Mouse (Mus musculus): ENCODE measurements at regions not wholly inside any gene's neighbourhood (a gene's known extent, or its start where the extent isn't known, plus 50 kb on each side); places are given as distances from the start of the nearest gene placed in this dataset.
"Not testable (repeated sequence)": the region's sequence is repeated elsewhere in the genome, so short reads cannot be mapped to it uniquely, and the experiment has no call there.

DNA sequence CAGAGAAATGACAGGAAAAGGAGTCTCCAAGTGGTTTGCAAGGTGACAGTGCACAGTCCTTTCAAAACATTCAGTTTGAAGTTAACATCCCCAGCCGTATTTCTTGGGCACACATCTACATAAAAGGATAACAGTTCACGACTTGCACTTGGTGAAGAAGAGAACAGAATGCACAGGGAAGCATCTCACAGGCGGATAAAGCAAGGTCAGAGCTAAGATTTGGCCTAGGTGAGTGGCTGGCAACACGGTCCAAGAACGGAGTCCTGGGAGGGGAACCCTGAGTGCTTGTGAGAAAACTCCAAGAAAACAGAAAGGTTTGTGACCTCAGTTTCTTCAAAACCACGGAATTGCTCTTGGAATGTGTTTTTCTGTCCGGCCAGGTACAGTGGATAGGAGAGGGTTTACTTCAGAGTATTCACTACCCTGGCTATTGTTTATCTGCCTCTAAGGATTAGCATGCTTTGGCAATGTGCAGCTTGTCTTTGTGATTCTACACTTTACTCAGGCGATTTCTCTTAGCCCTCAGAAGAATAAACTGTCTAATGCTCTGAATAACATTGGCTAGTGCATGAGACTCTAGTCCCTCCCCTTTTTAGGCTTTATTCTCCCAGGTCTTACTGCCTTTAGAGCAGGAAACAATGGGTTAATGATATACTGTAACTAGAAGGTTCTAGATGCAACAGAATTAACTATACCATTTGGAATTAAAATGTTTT lies 73.4 kb upstream of the Chd2 start:
- no peak for ATAC-seq (replicated peaks; ENCODE audit: low FRiP score, low TSS enrichment, poor library complexity, severe bottlenecking)

DNA sequence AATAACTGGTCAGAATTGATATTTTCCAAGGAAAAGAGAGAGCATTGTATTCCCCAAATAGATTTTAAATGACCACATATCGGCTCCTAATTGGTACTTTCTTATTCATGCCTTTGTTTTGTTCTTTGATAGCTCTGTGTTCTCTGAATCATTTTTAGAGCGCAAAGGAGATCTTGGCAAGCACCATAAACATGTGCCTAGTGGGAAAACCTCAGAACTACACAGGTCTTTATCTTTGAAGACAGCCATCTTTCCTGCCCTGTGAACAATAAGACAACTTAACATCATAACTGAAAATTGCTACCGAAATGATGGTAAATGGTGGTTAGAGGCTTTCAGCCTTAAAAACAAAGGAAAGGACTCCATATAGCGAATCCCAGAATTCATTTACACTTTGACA lies 72.7 kb upstream of the Chd2 start:
- no peak for ATAC-seq (replicated peaks; ENCODE audit: low FRiP score, low TSS enrichment, poor library complexity, severe bottlenecking)

DNA sequence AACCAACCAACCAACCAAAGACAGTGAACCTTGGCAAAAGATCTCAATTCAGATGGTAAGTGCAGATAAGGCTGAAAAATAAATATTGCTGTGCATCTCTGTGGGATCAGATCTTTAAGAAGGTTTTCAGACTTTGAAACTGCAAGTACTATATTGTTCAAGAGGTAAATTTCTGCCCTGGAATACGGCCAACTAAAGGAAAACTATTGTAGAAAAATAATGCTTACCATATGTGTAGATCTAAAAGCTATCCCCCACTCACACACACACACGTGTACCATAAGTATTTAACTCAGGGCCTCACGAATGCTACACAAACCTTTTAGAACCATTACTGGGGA lies 71.1 kb upstream of the Chd2 start:
- no peak for ATAC-seq (replicated peaks; ENCODE audit: low FRiP score, low TSS enrichment, poor library complexity, severe bottlenecking)

DNA sequence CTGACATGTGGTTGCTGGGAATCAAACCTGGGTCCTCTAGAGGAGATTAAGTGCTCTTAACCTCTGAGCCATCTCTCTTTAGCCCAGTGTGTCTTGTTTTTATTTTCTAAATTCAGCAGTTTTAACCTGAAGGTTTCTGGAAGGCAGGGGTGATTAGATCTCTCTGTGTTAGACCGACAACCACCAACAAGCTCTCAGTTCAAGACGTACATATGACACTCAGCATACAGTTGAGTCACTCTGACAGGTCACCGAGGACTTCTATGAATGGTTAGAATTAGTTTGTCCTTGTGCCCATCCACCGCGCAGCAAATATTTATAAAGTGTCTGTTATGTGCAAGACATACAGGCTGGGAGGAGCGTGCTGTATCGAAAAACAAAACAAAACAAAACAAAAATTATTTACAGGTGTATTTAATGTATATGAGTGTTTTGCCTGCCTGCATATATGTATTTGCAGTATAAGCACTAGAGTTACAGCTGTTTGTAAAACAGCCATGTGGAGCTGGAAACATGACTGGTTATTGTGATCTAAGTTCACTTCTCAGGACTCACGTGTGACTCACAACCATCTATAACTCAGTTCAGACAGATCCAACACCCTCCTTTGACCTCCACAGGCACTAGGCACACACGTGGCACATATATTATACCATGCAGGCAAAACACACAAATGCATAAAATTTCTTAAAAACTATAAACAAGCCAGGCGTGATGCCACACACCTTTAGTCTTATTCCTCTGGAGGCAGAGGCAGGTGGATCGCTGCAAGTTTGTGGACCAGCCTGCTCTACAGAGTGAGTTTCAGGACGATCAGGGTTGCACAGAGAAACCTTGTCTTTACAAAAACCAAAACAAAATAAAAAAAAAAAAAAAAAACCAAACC lies 70.5 kb upstream of the Chd2 start:
- ATAC-seq (replicated peaks; ENCODE audit: low FRiP score, low TSS enrichment, poor library complexity, severe bottlenecking): no peak

DNA sequence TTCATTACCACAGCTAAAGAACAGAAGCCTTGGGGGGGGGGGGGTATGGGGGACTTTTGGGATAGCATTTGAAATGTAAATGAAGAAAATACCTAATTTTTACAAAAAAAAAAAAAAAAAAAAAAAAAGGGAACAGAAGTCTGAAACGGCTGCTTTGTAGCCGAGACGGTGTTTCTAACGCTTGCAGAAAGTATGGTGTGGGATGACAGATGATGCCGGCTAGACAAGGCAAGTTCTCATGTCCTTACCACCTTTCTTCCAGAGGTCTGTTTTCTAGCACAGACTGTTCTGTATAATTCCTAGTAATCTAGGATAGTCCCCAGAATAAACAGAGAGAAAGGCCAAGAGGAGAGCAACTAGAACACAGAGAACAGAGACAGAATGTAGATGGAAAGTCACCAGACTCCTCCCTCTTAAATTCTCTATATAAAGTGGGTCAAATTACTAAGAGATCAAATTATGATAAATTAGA lies 67.2 kb upstream of the Chd2 start:
- ATAC-seq (replicated peaks; ENCODE audit: low FRiP score, low TSS enrichment, poor library complexity, severe bottlenecking): no peak

DNA sequence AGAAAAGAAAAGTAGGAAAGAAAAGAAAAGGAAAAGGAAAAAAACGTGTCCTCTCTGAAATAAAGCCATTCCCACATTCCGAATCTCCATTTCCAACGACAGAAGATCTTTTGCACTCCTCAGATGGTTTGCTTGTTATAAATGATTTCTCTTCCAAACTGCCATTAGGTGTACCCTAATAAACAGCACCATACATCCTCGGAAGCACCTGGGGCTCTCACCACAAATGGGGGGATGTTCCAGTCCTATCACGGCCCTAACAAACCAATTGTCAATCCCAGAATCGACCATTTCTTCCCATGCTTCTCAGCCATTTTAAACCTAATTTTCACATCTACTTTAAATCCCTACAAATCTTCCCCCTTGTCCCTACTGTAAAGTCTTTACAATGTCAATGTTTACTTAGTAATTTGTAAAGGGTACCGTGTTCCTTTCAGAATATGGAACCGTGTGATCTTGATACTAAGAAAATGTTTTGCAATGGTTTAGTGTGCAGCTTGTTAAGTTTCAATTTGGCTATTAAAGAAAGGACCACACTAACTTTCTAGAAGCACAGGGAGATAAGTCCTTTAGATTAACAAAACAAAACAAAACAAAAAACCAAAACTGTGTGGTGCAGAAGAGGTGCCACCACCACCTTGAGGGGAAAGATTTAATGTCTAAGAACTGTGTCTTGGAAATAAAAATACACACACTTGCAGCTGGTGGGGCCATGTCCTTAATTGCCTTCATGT lies 66.6 kb upstream of the Chd2 start:
- ATAC-seq (replicated peaks; ENCODE audit: low FRiP score, low TSS enrichment, poor library complexity, severe bottlenecking): no peak

DNA sequence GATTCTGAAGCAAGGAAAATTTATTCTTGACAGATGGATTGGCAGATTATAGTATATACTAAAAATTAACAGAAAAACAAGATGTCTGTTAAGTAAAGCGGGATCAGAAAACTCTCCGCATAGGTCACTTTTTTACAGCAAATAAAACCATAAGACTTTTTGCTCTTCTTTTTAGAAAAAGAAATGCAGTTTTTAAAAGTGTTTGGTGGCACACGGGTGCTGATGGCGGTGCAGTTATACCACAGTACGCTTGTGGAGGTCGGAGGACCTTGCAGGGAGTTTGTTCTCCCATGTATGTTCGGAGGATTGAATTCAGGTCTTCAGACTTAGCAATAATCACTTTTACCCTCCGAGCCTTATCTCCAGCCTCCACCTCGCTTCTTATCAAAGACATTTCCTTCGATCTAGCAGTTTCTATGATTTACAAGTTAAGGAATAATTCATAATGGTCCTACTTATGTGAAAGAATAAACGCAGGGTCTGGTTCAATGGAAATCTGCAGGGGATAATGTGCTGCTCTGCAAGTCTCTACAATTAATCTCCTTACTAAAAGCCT lies 65.9 kb upstream of the Chd2 start:
- no peak; the same call in 1 of the 2 replicates for ATAC-seq (replicated peaks; ENCODE audit: low FRiP score, low TSS enrichment, poor library complexity, severe bottlenecking)

DNA sequence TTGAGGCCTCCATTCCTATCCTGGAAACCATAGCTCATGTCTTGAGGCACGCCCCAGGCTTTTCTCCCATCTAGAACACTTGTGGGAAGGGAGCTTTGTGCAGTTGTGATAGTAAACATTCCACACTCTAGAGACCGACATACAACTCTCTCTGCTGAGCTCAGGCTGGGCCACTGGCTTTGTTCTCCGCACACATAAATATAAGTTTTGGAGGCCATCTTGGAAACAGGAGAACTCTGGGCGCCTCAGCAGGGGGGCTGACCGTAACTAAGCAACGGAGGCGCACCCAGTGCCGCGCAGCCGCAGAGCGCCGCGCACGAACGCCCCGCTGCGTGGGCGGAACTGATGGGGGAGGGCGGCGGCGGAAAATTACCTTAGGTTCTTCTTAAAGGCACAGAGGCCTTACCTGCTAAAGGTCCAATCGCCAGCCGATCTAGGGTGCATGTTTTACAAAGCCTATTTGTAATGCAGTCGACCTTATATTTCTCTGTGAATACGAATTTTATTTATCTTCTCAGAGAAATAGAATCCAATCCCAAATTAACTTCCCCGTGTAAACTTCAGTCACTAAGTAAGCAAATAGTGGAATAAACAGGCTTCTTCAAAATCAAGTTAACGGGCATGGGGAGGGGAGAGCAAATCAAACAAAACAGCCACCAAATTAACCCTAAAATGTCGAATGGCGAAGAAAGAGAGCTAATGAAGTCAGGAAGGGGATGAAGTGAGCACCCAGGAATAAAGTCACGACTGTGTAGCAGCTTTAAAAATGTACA lies 65.2 kb upstream of the Chd2 start:
- peak; percentile 94 for ATAC-seq (replicated peaks; ENCODE audit: low FRiP score, low TSS enrichment, poor library complexity, severe bottlenecking)

DNA sequence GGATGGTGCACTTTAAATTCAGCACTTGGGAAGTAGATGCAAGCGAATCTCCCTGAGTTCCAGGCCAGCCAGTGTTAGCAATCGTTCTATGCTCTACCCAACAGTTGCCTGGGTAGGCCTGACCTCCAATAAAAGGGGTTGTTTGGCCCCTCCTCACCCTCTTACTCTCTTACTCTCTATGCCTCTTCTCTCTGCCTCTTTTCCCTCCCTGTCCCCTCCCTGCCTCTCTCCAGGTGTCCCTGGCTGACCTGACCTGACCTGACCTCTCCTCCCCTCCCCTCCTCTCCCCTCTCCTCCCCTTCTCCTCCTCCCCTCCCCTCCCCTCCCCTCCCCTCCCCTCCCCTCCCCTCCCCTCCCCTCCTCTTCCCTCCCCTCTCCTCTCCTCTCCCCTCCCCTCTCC lies 63.0 kb upstream of the Chd2 start:
- no peak for ATAC-seq (replicated peaks; ENCODE audit: low FRiP score, low TSS enrichment, poor library complexity, severe bottlenecking)

DNA sequence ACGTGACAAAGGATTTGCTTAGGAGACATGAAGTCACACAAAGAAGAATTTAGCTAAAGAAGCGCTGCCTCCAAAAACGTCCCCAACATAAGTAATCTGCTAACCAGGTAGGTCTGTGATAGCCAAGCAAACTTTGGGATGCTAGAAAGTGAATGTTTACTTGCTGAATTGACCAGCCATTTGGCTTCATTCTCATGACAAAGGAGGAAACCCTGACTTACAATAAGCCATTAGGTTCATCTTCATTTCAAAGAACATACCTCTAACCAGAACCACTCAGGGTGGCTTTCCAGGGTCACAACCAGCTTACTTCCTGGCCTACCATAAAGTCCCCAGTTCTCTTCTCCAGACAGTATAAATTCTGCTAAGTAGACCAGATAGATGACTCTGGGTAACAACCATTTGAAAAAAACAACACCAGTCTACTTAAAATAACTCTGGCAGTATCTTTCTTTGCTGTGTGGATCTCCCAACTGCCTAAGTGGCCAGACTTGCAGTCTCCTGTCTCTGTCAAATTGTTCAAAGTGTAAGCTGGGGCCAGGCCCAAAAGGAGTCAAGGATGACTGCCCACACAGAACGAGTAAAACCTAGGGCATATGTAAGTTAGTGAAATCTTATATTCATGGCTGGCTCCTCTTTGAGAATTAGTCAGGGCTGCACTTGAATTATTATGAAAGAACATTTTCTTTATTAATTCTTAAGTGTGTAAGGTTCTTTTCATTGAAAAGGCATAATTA lies 61.4 kb upstream of the Chd2 start:
- no peak for ATAC-seq (replicated peaks; ENCODE audit: low FRiP score, low TSS enrichment, poor library complexity, severe bottlenecking)

DNA sequence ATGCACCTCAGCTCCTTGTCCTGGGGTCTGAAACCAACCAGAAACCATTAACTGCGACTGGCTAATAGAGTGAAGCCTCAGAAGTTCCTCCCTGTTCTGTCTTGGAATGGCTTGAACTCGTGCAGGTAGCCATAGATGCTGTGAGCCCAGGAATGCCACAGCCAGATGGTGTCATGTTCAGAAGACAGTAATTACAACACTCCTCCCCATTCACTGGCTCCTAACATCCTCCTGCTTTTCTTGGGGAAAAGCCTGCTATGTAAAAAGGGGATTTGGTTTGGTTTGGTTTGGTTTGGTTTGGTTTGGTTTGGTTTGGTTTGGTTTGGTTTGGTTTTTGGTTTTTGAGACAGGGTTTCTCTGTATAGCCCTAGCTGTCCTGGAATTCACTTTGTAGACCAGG lies 59.7 kb upstream of the Chd2 start:
- ATAC-seq (replicated peaks; ENCODE audit: low FRiP score, low TSS enrichment, poor library complexity, severe bottlenecking): no peak

DNA sequence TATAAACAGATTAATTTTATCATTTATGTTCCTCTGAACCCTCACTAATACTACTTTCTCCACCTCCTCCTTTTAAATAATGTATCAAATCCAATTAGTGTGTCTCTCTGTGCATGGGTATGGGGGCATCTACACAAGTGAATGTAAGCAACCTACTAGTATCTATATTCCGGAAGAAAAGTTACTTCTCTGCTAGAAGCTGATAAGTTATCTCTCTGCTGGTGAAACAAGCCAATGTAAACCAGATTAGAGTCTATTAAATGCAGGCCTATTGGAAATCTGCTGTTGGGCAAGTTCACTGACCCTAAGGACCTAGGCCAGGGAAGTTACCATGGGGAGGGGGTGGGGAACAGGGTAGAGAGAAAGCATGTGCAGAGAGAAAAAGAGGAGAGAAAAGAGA lies 59.1 kb upstream of the Chd2 start:
- ATAC-seq (replicated peaks; ENCODE audit: low FRiP score, low TSS enrichment, poor library complexity, severe bottlenecking): peak; percentile 39; the same call in 1 of the 2 replicates

DNA sequence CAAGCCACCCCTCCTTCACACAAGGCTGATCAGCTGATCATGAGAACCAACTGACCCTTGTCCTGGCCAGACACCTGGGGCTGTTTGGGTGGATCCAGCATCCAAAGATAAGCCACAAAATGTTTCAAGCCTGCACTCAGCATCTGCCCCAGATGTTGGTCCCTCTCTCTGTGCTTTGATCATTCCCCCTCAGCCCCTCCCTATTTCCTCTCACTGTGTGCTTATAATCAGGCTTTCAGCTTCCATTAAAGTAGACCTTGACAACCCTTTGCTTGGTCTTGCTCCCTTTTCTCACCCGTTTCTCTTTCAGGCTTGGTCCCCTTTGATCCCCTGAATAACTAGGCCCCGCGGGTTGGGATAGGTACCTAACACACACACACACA lies 58.4 kb upstream of the Chd2 start:
- ATAC-seq (replicated peaks; ENCODE audit: low FRiP score, low TSS enrichment, poor library complexity, severe bottlenecking): not testable (repeated sequence)

DNA sequence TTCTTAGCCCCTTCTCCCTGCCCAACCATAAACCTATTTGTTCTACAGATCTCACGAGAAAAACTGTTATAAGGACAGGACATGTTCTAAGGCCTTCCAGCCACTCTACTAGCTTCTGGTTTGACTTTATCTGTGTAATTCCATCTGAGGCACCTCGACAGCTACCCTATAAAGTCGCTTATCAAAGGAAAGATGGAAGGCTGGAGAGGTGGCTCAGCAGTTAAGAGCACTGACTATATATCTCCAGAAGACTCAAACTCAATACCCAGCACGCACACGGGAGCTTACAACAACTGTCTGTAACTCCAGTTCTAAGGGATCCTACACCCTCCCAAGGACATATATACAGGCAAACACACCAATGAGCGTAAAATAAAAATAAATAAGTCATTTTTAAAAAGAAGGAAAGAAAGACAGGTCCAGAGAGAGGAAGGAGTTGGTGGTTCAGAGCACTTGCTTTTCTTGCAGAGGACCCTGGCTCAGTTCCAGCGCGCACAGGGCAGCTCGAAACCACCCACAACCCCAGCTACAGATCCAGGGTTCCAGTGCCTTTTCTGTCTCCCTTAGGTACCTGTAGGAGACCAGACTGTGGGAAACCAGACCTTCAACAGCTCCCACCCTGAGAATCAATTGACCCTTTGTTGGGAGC lies 57.8 kb upstream of the Chd2 start:
- ATAC-seq (replicated peaks; ENCODE audit: low FRiP score, low TSS enrichment, poor library complexity, severe bottlenecking): peak; percentile 38

DNA sequence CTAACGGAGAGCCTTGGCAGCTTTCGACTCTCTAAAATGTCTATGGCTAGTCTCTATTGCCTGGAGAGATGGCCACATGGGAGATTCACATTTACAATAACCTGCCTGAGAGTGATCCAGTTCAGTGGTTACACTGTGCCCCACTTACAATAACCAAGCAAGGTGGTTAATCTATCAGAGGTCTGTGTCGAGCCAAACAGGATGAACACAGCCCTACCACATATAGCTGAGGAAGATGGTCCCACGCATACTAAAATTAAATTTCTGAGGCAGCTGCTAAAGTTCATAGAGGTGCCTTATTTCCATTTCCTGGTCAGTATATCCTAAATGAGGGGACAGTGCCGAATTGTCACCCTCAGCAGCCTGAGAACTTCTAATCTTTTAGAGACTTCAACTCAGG lies 56.3 kb upstream of the Chd2 start:
- no peak for ATAC-seq (replicated peaks; ENCODE audit: low FRiP score, low TSS enrichment, poor library complexity, severe bottlenecking)

DNA sequence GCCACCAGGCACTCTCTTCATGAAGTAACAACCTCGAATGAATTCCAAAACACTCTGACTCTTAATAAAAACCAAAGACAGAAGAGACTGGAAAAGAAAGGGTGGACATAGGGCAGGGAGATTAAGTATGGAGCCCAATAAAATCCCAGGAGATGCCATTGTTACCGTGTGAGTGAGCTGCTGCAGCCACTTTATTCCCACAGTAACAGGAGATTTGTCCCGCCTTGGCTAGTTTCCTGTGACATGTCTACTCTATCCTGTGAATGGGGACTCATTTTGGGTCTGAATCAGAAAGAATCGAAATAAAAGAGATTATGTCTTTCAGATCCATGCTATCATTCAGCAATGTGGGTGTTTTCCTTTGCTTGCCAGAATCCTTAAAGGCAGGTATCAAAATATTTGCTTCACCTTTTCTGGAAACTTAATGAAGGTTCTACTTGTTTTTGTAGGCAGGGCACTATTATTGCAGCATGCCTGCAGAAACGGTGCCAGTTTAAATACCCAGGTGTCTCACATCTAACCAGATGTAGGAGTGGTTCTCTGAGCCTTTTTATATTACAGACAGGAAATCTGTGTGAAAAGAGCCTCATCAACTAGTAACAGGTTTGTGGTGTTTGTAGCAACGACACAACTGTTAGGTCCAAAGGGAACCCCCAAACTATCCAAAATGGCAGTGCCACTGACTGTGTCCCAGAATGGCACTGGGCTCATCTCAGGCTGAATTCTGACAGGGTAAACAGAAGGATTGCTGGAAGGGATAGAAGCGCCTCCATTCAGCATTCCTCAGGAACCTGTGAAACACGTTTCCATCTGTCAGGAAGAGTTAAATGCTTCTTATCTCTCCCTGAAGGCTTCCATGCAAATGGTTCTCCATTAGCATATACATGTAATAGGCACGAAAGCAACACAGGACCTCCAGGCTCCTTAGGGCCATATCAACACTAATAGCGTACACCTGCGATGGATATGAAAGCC lies 55.5 kb upstream of the Chd2 start:
- no peak for ATAC-seq (replicated peaks; ENCODE audit: low FRiP score, low TSS enrichment, poor library complexity, severe bottlenecking)

DNA sequence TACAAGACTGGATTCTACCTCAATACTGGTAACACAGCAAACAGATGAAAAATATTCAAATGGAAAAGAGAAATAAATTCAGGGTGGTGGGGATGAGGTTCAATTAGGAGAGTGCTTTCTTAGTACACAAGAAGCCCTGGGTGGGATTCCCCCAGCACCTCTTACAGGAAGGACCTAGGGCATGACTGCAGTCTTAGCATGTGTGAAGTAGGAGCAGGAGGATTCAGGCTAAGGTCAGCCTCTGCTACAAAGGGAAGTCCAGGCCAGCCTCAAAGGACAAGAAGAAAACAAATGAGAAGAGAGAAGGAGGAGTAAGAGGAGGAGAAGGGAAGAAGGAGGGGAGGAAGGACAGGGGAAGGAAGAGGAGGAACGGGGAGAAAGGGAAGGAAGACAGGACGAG lies 54.8 kb upstream of the Chd2 start:
- ATAC-seq (replicated peaks; ENCODE audit: low FRiP score, low TSS enrichment, poor library complexity, severe bottlenecking): no peak
